Mouse (Mus musculus) MEL (cell line): ENCODE data around the gene Rhot1. TPM values are rescaled to one million over a fixed set of nuclear protein-coding genes. Genes with fewer than 3 reads are reported as not detected.

ENCODE experiments used
- DNase-seq: peaks from one replicate; pipeline ENCODE4 v3.0.0; 2011; ENCODE audit warnings: low read depth, low spot score
- H3K27ac ChIP-seq: 2 replicates; pipeline ENCODE4 v1.5.1; 2012; ENCODE audit warnings: low read depth, mild to moderate bottlenecking, control low read depth, low read length, moderate library complexity; ENCODE audit not compliant: control insufficient read depth
- H3K27me3 ChIP-seq, 2 experiments: fragments of 150-350 bp in 1 of 2; sonication (generic) in 1 of 2; 2 replicates each; pipeline ENCODE4 v1.6.1; 2012; ENCODE audit warnings: low read length in 2 of 2, mild to moderate bottlenecking in 2 of 2, improper control_type of control experiment in 1 of 2, moderate library complexity in 1 of 2; ENCODE audit not compliant: insufficient read depth in 2 of 2, control insufficient read depth in 1 of 2
- H3K36me3 ChIP-seq, 2 experiments: 2 replicates each; pipeline ENCODE4 v1.6.1; 2012 to 2014; ENCODE audit warnings: low read length in 2 of 2, improper control_type of control experiment in 1 of 2, inconsistent platforms in 1 of 2, mild to moderate bottlenecking in 1 of 2; ENCODE audit not compliant: insufficient read depth in 2 of 2, control insufficient read depth in 1 of 2
- H3K4me1 ChIP-seq, 2 experiments: fragments of 150-350 bp in 1 of 2; sonication (generic) in 1 of 2; 2 replicates each; pipeline ENCODE4 v1.6.1; 2012; ENCODE audit warnings: low read length in 2 of 2, improper control_type of control experiment in 1 of 2, mild to moderate bottlenecking in 1 of 2; ENCODE audit not compliant: insufficient read depth in 2 of 2, control insufficient read depth in 1 of 2
- H3K4me3 ChIP-seq, 2 experiments: fragments of 150-350 bp in 1 of 2; sonication (generic) in 1 of 2; 2 replicates each; pipeline ENCODE4 v1.5.1; 2012; ENCODE audit warnings: low read depth in 2 of 2, low read length in 2 of 2, mild to moderate bottlenecking in 2 of 2, moderate library complexity in 2 of 2, control low read depth in 1 of 2, improper control_type of control experiment in 1 of 2; ENCODE audit not compliant: control insufficient read depth in 1 of 2, insufficient read depth in 1 of 2
- H3K79me2 ChIP-seq: 2 replicates; pipeline ENCODE4 v1.6.1; 2012; ENCODE audit warnings: mild to moderate bottlenecking, low read length, moderate library complexity; ENCODE audit not compliant: control insufficient read depth, poor library complexity, insufficient read depth
- H3K9ac ChIP-seq: 2 replicates; pipeline ENCODE4 v1.6.1; 2012; ENCODE audit warnings: low read depth, mild to moderate bottlenecking, control low read depth, low read length, moderate library complexity; ENCODE audit not compliant: control insufficient read depth, poor library complexity, severe bottlenecking
- H3K9me3 ChIP-seq: fragments of 150-350 bp; sonication (generic); replicated peaks from 2 replicates; pipeline ENCODE4 v1.6.1; 2012; ENCODE audit warnings: mild to moderate bottlenecking, low read length, improper control_type of control experiment, moderate library complexity; ENCODE audit not compliant: insufficient read depth
- BHLHE40 ChIP-seq: IDR thresholded peaks from 2 replicates; pipeline ENCODE4 v1.6.1; 2012; ENCODE audit warnings: low read depth, mild to moderate bottlenecking, inconsistent platforms, low read length, improper control_type of control experiment, borderline replicate concordance
- CHD2 ChIP-seq: IDR thresholded peaks from 2 replicates; pipeline ENCODE4 v1.6.1; 2011; ENCODE audit warnings: low read length, improper control_type of control experiment
- CTCF ChIP-seq, 3 experiments: IDR thresholded peaks in 2 of 3; conservative IDR thresholded peaks in 1 of 3; 2 replicates each; pipeline ENCODE4 v1.5.1; 2011 to 2012; ENCODE audit warnings: low read length in 3 of 3, low read depth in 2 of 3, mild to moderate bottlenecking in 2 of 3, improper control_type of control experiment in 1 of 3, inconsistent platforms in 1 of 3, mixed read lengths in 1 of 3, moderate library complexity in 1 of 3; ENCODE audit not compliant: control insufficient read depth in 1 of 3, insufficient read depth in 1 of 3, poor library complexity in 1 of 3, severe bottlenecking in 1 of 3
- E2F4 ChIP-seq: IDR thresholded peaks from 2 replicates; pipeline ENCODE4 v1.6.1; 2011; ENCODE audit warnings: low read depth, low read length, improper control_type of control experiment, borderline replicate concordance
- ELF1 ChIP-seq: IDR thresholded peaks from 2 replicates; pipeline ENCODE4 v1.6.1; 2014; ENCODE audit warnings: low read depth, mild to moderate bottlenecking, inconsistent platforms, low read length, improper control_type of control experiment, moderate library complexity
- ETS1 ChIP-seq: IDR thresholded peaks from 2 replicates; pipeline ENCODE4 v1.6.1; 2012; ENCODE audit warnings: low read depth, mild to moderate bottlenecking, inconsistent platforms, low read length, improper control_type of control experiment, moderate library complexity
- GABPA ChIP-seq: IDR thresholded peaks from 2 replicates; pipeline ENCODE4 v1.6.1; 2012; ENCODE audit warnings: low read depth, mild to moderate bottlenecking, inconsistent platforms, low read length, improper control_type of control experiment, moderate library complexity
- HCFC1 ChIP-seq: IDR thresholded peaks from 2 replicates; pipeline ENCODE4 v1.6.1; 2012; ENCODE audit warnings: low read depth, mild to moderate bottlenecking, inconsistent platforms, low read length, improper control_type of control experiment, moderate library complexity
- JUND ChIP-seq: IDR thresholded peaks from 2 replicates; pipeline ENCODE4 v1.6.1; 2011; ENCODE audit warnings: low read depth, mild to moderate bottlenecking, improper control_type of control experiment, low read length
- MAFK ChIP-seq: IDR thresholded peaks from 2 replicates; pipeline ENCODE4 v1.6.1; 2011; ENCODE audit warnings: low read depth, mild to moderate bottlenecking, low read length, improper control_type of control experiment, borderline replicate concordance
- MEF2A ChIP-seq: IDR thresholded peaks from 2 replicates; pipeline ENCODE4 v1.6.1; 2014; ENCODE audit warnings: low read depth, mild to moderate bottlenecking, inconsistent platforms, low read length, improper control_type of control experiment; ENCODE audit not compliant: poor library complexity, insufficient replicate concordance, severe bottlenecking; ENCODE audit errors: extremely low read depth
- MXI1 ChIP-seq: IDR thresholded peaks from 2 replicates; pipeline ENCODE4 v1.6.1; 2011; ENCODE audit warnings: mild to moderate bottlenecking, low read depth, low read length, improper control_type of control experiment
- MYB ChIP-seq: IDR thresholded peaks from 2 replicates; pipeline ENCODE4 v1.6.1; 2011; ENCODE audit warnings: mild to moderate bottlenecking, low read depth, low read length, improper control_type of control experiment
- MYC ChIP-seq: IDR thresholded peaks from 2 replicates; pipeline ENCODE4 v1.6.1; 2011; ENCODE audit warnings: low read depth, mild to moderate bottlenecking, low read length, improper control_type of control experiment, moderate library complexity
- POLR2A ChIP-seq, 2 experiments: IDR thresholded peaks; 2 replicates each; pipeline ENCODE4 v1.6.1; 2011 to 2012; ENCODE audit warnings: low read length in 2 of 2, mild to moderate bottlenecking in 2 of 2, control low read depth in 1 of 2, improper control_type of control experiment in 1 of 2, low read depth in 1 of 2, moderate library complexity in 1 of 2; ENCODE audit not compliant: control insufficient read depth in 1 of 2, insufficient read depth in 1 of 2, poor library complexity in 1 of 2
- POLR2AphosphoS2 ChIP-seq: IDR thresholded peaks from 2 replicates; pipeline ENCODE4 v1.6.1; 2011; ENCODE audit warnings: low read length, improper control_type of control experiment
- POLR2AphosphoS5 ChIP-seq: IDR thresholded peaks from 2 replicates; pipeline ENCODE4 v1.6.1; 2012; ENCODE audit warnings: low read depth, borderline replicate concordance, mild to moderate bottlenecking, inconsistent platforms, low read length, moderate library complexity, mixed read lengths
- RAD21 ChIP-seq: IDR thresholded peaks from 2 replicates; pipeline ENCODE4 v1.6.1; 2011; ENCODE audit warnings: mild to moderate bottlenecking, low read depth, low read length, improper control_type of control experiment
- SMC3 ChIP-seq: IDR thresholded peaks from 2 replicates; pipeline ENCODE4 v1.6.1; 2011; ENCODE audit warnings: low read depth, low read length, improper control_type of control experiment
- TBP ChIP-seq: IDR thresholded peaks from 2 replicates; pipeline ENCODE4 v1.8.0; 2011; ENCODE audit warnings: low read depth, low read length, improper control_type of control experiment
- TCF12 ChIP-seq: IDR thresholded peaks from 2 replicates; pipeline ENCODE4 v1.6.1; 2014; ENCODE audit warnings: low read depth, mild to moderate bottlenecking, inconsistent platforms, low read length, improper control_type of control experiment, moderate library complexity
- USF1 ChIP-seq: IDR thresholded peaks from 2 replicates; pipeline ENCODE4 v1.6.1; 2014; ENCODE audit warnings: low read depth, mild to moderate bottlenecking, inconsistent platforms, low read length, improper control_type of control experiment, moderate library complexity
- ZKSCAN1 ChIP-seq: IDR thresholded peaks from 2 replicates; pipeline ENCODE4 v1.6.1; 2012; ENCODE audit warnings: low read depth, mild to moderate bottlenecking, inconsistent platforms, low read length, improper control_type of control experiment, moderate library complexity
- polyA plus RNA-seq, 2 experiments: library from polyadenylated mRNA; stranded (reverse) in 1 of 2; unstranded in 1 of 2; fragments of >175 nt in 1 of 2; fragments of >200 nt in 1 of 2; gene quantifications; 2 replicates each; pipeline versions ENCODE4 v1.2.1 to v1.2.4; 2012; ENCODE audit warnings: low replicate concordance in 2 of 2, low read depth in 1 of 2; ENCODE audit not compliant: insufficient read length in 2 of 2, insufficient read depth in 1 of 2, missing spikeins in 1 of 2
- total RNA-seq: library from RNA; depleted of rRNA; stranded (reverse); fragments of 300-350 nt; gene quantifications from 2 replicates; pipeline ENCODE4 v1.2.3, GENCODE M21; 2012

Rhot1 gene
- total and polyA plus RNA-seq, 3 experiments: 43.7 to 919 (median 44.3) TPM

DNA sequence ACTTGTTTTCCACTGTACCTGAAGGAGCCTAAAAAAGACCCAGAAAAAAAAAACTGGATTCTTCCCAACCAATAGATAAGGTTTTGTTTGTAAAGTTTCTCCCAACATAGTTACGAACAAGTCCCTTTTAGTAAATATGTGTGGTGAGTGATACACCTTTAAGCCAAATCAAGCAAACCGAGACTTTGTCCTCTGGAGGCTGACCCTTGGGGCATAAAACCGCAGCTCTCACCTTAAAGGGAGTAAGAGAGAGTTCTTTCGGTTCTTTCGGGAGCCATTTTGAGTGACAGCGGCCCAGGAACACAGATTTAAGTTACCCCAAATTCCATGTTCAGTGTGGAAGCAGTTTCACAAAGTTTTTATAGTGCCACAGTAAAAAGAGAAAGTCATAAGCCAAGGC is 6.5 kb upstream of the Rhot1 start:
- no peak for DNase-seq
- no peaks in the 10 kb centered on the region for H3K79me2 ChIP-seq
- no peak overlapping the region for H3K27ac ChIP-seq
- no peaks in the 10 kb centered on the region for H3K27me3 ChIP-seq
- no peaks in the 10 kb centered on the region for H3K9me3 ChIP-seq
- H3K4me3 ChIP-seq: no peak overlapping the region
- TF ChIP-seq CTCF (IDR thresholded peaks at IDR 0.05 in 2 of 3, conservative IDR thresholded peaks at IDR 0.05 in 1 of 3; ENCODE audit: control insufficient read depth in 1 of 3, insufficient read depth in 1 of 3, low read depth in 2 of 3, low read length in 3 of 3, poor library complexity in 1 of 3, severe bottlenecking in 1 of 3): no peak
- no peak for TF ChIP-seq MAFK
- no peak for TF ChIP-seq MEF2A
- no peak for TF ChIP-seq GABPA
- no peak for TF ChIP-seq POLR2AphosphoS5
- TF ChIP-seq ETS1: no peak
- no peak for TF ChIP-seq RAD21
- TF ChIP-seq E2F4: no peak
- no peak for TF ChIP-seq USF1
- TF ChIP-seq, all 39 proteins: peak for 0
- no peak overlapping the region for H3K9ac ChIP-seq
- no peaks in the 10 kb centered on the region for H3K36me3 ChIP-seq
- no peaks in the 10 kb centered on the region for H3K4me1 ChIP-seq

DNA sequence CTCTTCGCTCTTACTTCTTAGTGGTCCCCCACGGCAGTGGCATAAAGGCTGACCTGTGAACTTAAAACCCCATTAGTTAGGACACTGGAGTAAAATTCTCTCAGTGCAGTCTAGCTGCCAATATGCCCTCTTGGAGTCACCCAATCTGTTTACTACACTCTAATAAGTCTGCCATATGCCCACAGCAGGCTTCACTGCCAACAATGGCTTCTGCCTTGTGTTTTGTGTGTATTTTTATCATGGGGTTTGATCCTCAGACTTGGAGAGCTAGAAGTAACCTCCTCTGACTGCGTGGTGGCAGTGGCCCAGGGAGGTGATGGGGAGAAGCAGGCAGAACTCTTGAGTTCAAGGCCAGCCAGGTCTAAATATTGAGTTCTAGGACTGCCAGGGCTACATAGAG is 4.8 kb upstream of the Rhot1 start:
- TF ChIP-seq POLR2A (IDR thresholded peaks at IDR 0.05; ENCODE audit: control insufficient read depth in 1 of 2, insufficient read depth in 1 of 2, low read depth in 1 of 2, low read length in 2 of 2, poor library complexity in 1 of 2) (no peak), ZKSCAN1 (no peak), RAD21 (no peak), MYB (no peak), HCFC1 (no peak), JUND (no peak)
- Histone ChIP-seq H3K79me2 (peaks cover under 1% of the 10 kb centered on the region; the same call in 1 of the 2 replicates), H3K36me3 (no peaks in the 10 kb centered on the region), H3K9me3 (no peaks in the 10 kb centered on the region), H3K4me1 (no peaks in the 10 kb centered on the region; a peak in 1 of 4 replicates), H3K4me3 (no peak overlapping the region), H3K9ac (no peak overlapping the region), H3K27ac (no peak overlapping the region), H3K27me3 (no peaks in the 10 kb centered on the region)
- no peak for DNase-seq

DNA sequence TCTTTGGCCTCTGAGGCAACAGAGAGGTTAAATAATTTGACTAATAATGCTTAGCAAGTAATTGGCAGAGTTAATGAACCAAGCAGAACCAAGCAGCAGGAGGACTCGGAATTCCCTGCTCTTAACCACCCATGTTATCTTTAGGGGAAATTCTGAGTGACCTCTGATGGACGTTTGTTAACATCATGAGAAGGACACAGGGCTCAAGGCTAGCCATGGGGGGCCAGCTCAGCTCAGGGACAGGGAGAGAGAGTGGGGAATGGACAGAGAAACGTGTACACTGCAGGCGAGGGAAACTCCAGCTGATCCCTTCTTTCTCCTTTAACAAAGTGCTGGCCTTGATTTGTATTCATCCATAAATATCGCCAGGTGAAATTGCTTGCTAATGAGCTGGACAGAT is 3.9 kb upstream of the Rhot1 start:
- no peak overlapping the region for H3K4me3 ChIP-seq
- TF ChIP-seq ZKSCAN1 (no peak), MAFK (no peak), MYC (no peak), SMC3 (no peak), CHD2 (no peak), TBP (no peak), MYB (no peak), POLR2A (IDR thresholded peaks at IDR 0.05; ENCODE audit: control insufficient read depth in 1 of 2, insufficient read depth in 1 of 2, low read depth in 1 of 2, low read length in 2 of 2, poor library complexity in 1 of 2) (no peak), TCF12 (no peak), RAD21 (no peak), BHLHE40 (no peak), ELF1 (no peak), POLR2AphosphoS2 (no peak), E2F4 (no peak), HCFC1 (no peak), MXI1 (no peak)
- TF ChIP-seq, all 39 proteins: peak for 0
- Histone ChIP-seq H3K79me2 (peaks cover 8% of the 10 kb centered on the region), H3K27ac (no peak overlapping the region), H3K9me3 (no peaks in the 10 kb centered on the region), H3K4me1 (no peaks in the 10 kb centered on the region; a peak in 1 of 4 replicates), H3K36me3 (no peaks in the 10 kb centered on the region), H3K27me3 (no peaks in the 10 kb centered on the region), H3K9ac (no peak overlapping the region)
- no peak for DNase-seq
